Mouse (Mus musculus) kidney, embryonic 16.5 days (tissue): Measurements from ENCODE around the gene Ubxn6. TPM values are rescaled to one million over a fixed set of nuclear protein-coding genes. Genes with fewer than 3 reads are reported as not detected.
"Not testable (repeated sequence)": the region's sequence is repeated elsewhere in the genome, so short reads cannot be mapped to it uniquely, and the experiment has no call there.

Experiments
- ATAC-seq: fragments of 200-750 bp; cut with Nextera tagmentation; 2 replicates; pipeline ENCODE4 v1.8.0; 2017; ENCODE audit warnings: moderate TSS enrichment; ENCODE audit not compliant: low FRiP score, low TSS enrichment
- H3K27ac ChIP-seq: fragments of 300-500 bp; sonication (generic); 2 replicates; pipeline ENCODE4 v1.5.1; 2014; ENCODE audit warnings: low read length
- H3K27me3 ChIP-seq: fragments of 300-500 bp; sonication (generic); 2 replicates; pipeline ENCODE4 v1.6.1; 2014; ENCODE audit warnings: low read length, control low read depth, mixed read lengths; ENCODE audit not compliant: insufficient read depth
- H3K36me3 ChIP-seq: fragments of 300-500 bp; sonication (generic); 2 replicates; pipeline ENCODE4 v1.6.1; 2014; ENCODE audit warnings: low read length, control low read depth, mixed read lengths; ENCODE audit not compliant: insufficient read depth
- H3K4me1 ChIP-seq: fragments of 300-500 bp; sonication (generic); 2 replicates; pipeline ENCODE4 v1.6.1; 2014; ENCODE audit warnings: low read length, control low read depth, mixed read lengths; ENCODE audit not compliant: insufficient read depth
- H3K4me2 ChIP-seq: fragments of 300-500 bp; sonication (generic); replicated peaks from 2 replicates; pipeline ENCODE4 v1.6.1; 2014; ENCODE audit warnings: low read depth, low read length
- H3K4me3 ChIP-seq: fragments of 300-500 bp; sonication (generic); 2 replicates; pipeline ENCODE4 v1.5.1; 2014; ENCODE audit warnings: mild to moderate bottlenecking, low read length
- H3K9ac ChIP-seq: fragments of 300-500 bp; sonication (generic); replicated peaks from 2 replicates; pipeline ENCODE4 v1.6.1; 2014; ENCODE audit warnings: low read length
- H3K9me3 ChIP-seq: fragments of 300-500 bp; sonication (generic); 2 replicates; pipeline ENCODE4 v1.6.1; 2016; ENCODE audit warnings: low read length, control low read depth
- WGBS: fragments of 180-500 bp; shearing (Covaris S2); extraction: QIAGEN DNeasy Blood & Tissue Kit; methylation state at CpG from one replicate; pipeline ENCODE4 v1.1.7; 2014; 5-methylcytosine and 5-hydroxymethylcytosine counted together
- polyA plus RNA-seq: library from polyadenylated mRNA; unstranded; fragments of >200 nt; fragmentation: Nextera tagmentation; extraction: Ambion mirVana; gene quantifications from 2 replicates; pipeline ENCODE4 v1.2.1, GENCODE M21; 2015

Ubxn6 gene
- polyA plus RNA-seq, 1 experiment from 2014 or later = 46.2 TPM

DNA sequence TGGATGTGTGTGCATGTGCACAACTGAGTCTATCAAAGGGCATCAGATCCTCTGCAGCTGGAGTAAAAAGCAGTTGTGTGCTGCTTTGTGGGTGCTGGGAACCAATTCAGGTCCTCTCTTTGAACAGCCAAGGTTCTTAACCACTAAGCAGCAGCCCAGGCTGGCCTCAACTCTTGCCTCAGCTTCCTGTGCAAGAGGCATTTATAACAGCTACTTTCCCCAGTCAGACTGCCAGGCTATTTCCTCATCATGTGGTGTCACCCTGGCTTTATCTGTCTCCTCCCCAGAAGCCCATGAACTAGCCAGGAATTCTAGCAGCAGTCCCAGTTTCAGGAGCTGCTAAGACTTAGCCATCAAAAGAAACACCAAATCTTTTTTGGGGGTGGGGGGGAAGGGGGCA, 8.4 kb downstream of the Ubxn6 start:
- H3K27ac ChIP-seq = no peak overlapping the region
- H3K27me3 ChIP-seq = no peaks in the 10 kb centered on the region
- H3K36me3 ChIP-seq = peaks cover 92% of the 10 kb centered on the region
- H3K4me1 ChIP-seq = no peaks in the 10 kb centered on the region
- ATAC-seq = no peak
- no peak overlapping the region for H3K4me2 ChIP-seq
- H3K9ac ChIP-seq = no peak overlapping the region
- H3K9me3 ChIP-seq = no peaks in the 10 kb centered on the region
- no peak overlapping the region for H3K4me3 ChIP-seq

DNA sequence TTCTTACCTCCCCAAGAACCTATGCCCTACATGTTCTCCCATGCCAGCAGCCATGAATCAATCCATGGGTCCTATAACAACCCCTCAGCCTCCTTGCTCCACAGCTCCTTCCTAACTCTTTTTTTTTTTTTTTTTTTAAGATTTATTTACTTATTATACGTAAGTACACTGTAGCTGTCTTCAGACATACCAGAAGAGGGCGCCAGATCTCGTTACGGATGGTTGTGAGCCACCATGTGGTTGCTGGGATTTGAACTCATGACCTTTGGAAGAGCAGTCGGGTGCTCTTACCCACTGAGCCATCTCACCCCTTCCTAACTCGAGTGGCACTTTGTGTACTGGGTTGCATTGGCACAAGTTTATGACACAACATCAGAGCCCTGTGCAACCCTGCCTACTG, 9.1 kb downstream of the Ubxn6 start:
- 79% methylated on average over 6 of the region's 6 CpGs for WGBS
- not testable (repeated sequence) for H3K27ac ChIP-seq, H3K9ac ChIP-seq, H3K4me2 ChIP-seq, H3K4me1 ChIP-seq, H3K4me3 ChIP-seq, ATAC-seq, H3K27me3 ChIP-seq, H3K9me3 ChIP-seq
- peaks cover 92% of the 10 kb centered on the region for H3K36me3 ChIP-seq

DNA sequence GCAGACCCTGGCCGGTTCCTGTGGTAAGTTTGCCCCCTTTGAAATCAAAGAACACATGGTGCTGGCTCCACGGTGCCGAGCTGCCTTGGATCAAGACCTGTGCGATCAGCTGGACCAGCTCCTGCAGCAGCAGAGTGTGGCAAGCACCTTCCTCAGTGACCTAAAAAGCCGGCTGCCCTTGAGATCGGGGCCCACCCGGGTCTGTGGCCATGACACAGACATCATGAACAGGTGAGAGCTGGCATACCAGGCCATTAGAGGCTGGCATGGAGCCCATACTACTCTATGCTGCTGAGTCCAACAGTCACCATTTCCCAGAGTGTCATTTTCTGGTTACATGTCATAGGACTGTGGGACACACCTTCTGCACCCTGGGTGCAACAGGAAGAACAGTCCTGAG, 12.7 kb downstream of the Ubxn6 start:
- H3K9me3 ChIP-seq = no peaks in the 10 kb centered on the region
- H3K4me1 ChIP-seq = no peaks in the 10 kb centered on the region
- H3K4me2 ChIP-seq = no peak overlapping the region
- no peak for ATAC-seq
- no peak overlapping the region for H3K9ac ChIP-seq
- peaks cover 85% of the 10 kb centered on the region for H3K36me3 ChIP-seq
- 94% methylated on average over 7 of the region's 7 CpGs for WGBS
- no peak overlapping the region for H3K27ac ChIP-seq
- H3K27me3 ChIP-seq = no peaks in the 10 kb centered on the region
- H3K4me3 ChIP-seq = no peak overlapping the region

DNA sequence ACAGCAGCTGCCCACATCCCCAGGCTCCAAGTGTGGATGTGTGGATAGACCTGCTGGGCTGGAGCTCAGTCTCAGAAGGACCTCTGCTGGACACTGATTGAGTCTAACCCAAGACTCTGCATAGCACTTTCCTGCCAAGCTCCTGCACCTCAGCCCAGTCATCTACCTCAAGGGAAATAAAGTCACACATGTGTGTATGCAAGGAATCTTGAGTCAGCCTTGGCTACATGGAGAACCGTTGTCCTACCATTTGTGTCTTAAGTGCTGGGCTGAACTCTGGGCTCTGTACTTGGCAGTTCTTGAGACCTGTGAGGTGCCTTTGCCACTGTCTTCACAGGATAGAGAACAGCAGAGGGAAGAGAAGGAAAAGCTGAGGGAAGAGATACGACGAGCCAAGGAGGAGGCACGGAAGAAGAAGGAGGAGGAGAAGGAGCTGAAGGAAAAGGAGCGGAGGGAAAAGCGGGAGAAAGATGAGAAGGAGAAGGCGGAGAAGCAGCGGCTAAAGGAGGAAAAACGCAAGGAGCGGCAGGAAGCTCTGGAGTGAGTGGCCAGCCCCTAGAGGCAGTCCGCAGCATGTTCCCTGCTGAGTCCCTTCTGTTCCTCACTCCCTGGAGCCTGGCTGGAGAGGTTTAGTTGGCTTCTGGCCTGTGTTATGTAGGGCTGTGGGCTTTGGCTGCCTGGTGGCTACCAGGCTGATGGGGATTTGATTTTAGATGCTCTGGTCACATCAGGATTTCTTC, 17.3 kb downstream of the Ubxn6 start:
- Histone ChIP-seq H3K27me3 (no peaks in the 10 kb centered on the region), H3K9me3 (no peaks in the 10 kb centered on the region), H3K36me3 (peaks cover 67% of the 10 kb centered on the region), H3K9ac (no peak overlapping the region), H3K4me3 (no peak overlapping the region), H3K4me1 (no peaks in the 10 kb centered on the region), H3K4me2 (no peak overlapping the region), H3K27ac (no peak overlapping the region)
- ATAC-seq = no peak
- 84% methylated on average over 11 of the region's 11 CpGs for WGBS

DNA sequence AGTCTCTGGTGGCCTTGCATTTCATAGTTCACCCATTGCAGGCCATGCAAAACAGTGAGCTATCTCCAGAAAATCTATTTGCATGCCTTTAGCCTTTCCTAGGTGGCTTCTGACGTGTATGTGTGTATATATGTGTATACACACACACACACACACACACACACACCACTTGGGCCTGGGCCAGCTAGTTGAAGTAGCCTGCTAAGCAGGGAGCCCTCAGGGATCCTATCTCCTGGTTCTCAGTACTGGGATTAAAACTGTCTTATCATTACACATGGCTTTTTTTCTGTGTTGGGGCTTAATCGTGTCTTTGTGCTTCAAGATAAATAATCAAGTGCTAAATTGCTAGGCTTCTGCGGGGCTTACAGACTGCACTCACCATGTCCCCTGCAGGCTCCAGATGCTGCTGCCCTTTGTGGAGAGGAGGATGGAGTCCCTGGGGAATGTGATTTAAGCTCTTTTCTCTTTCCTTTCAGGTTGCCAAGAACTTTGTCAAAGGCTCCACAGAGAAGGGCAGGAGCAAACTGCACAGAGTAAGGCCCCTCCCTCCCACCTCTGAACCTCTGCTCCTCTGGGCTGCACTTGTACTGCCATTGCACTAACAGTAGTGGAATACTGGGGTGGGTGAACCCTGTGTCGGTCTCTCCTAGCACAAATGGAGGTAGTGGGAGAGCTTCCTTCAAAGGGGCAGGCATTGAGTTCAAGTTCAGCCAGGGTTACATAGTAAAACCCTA, 18.7 kb downstream of the Ubxn6 start:
- 71% methylated on average over 4 of the region's 4 CpGs for WGBS
- Histone ChIP-seq H3K4me3 (no peak overlapping the region), H3K27me3 (no peaks in the 10 kb centered on the region), H3K4me1 (no peaks in the 10 kb centered on the region), H3K36me3 (peaks cover 64% of the 10 kb centered on the region), H3K9ac (no peak overlapping the region), H3K27ac (no peak overlapping the region), H3K9me3 (no peaks in the 10 kb centered on the region), H3K4me2 (no peak overlapping the region)
- ATAC-seq = no peak

DNA sequence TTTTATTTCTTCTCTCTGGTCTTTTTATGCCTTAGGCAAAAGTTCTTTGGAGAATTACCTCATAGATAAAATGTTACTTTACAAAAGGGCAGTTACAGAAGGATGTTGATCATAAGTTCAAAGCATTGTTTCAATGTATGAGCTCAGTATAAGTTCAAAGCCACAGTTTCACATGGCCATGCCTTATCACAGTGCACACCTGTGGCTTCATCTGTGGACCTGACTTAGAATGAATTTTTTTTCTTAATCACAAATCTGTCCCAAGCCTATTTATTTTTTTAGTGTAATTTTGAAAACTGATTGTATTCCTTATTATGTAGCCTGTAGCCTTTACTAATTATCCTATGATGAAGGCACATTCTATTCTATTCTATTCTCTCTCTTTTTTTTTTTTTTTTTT, 19.9 kb downstream of the Ubxn6 start:
- H3K36me3 ChIP-seq = peaks cover 62% of the 10 kb centered on the region
- H3K9ac ChIP-seq = no peak overlapping the region

DNA sequence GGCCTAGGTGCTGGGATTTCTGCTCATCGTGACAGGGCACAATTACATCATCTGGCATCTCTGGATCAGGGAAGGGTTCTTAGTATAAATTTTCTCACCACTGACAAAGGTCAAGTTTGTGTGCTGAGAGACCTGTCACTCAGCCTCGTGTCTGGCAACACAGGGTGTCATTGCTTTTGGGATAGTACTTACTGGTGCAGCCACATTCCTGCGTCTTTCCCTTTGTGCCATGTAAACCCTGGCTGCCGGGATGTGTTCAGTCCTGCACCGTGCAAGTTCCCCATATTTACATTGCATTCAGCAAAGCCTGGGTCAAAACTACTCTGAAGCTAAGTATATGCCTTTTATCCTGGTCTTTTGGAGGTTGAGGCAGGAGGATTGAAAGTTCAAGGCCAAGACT, 23.5 kb downstream of the Ubxn6 start:
- peaks cover 54% of the 10 kb centered on the region for H3K36me3 ChIP-seq
- no peaks in the 10 kb centered on the region for H3K27me3 ChIP-seq
- 84% methylated on average over 5 of the region's 5 CpGs for WGBS

More for the DNA sequence above, 19.9 kb downstream of the Ubxn6 start:
- H3K27me3 ChIP-seq = no peaks in the 10 kb centered on the region
- no peaks in the 10 kb centered on the region for H3K9me3 ChIP-seq
- no peak for ATAC-seq
- no peaks in the 10 kb centered on the region for H3K4me1 ChIP-seq
- H3K27ac ChIP-seq = no peak overlapping the region
- no peak overlapping the region for H3K4me2 ChIP-seq
- H3K4me3 ChIP-seq = no peak overlapping the region

DNA sequence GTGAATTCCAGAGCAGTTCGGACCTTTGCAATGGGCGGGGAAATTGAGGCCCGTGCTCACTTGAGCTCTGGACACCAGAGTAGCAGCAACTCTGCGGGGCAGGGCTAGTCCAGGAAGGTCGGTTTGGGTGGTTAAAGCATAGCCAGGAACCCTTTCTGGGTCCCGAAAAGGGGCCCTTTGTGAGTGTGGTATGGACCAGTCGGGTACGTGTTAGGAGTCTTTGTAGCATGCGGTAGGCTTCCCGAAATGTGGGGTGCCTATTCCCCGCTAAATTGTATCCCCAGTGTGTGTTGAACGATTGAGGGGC, 34.0 kb downstream of the Ubxn6 start:
- peak overlapping the region; percentile 82 for H3K27ac ChIP-seq
- peaks cover 15% of the 10 kb centered on the region for H3K36me3 ChIP-seq
- no peak for ATAC-seq
- H3K4me2 ChIP-seq = peak overlapping the region; percentile 87
- H3K9me3 ChIP-seq = no peaks in the 10 kb centered on the region
- H3K4me3 ChIP-seq = peak overlapping the region; percentile 91
- peak overlapping the region; percentile 92 for H3K9ac ChIP-seq
- peaks cover 18% of the 10 kb centered on the region for H3K4me1 ChIP-seq
- no peaks in the 10 kb centered on the region for H3K27me3 ChIP-seq
- WGBS = 1% methylated on average over 12 of the region's 12 CpGs

More for the DNA sequence above, 23.5 kb downstream of the Ubxn6 start:
- Histone ChIP-seq H3K9ac (no peak overlapping the region), H3K4me1 (no peaks in the 10 kb centered on the region), H3K4me3 (no peak overlapping the region), H3K9me3 (no peaks in the 10 kb centered on the region), H3K4me2 (no peak overlapping the region), H3K27ac (no peak overlapping the region)
- ATAC-seq = no peak

DNA sequence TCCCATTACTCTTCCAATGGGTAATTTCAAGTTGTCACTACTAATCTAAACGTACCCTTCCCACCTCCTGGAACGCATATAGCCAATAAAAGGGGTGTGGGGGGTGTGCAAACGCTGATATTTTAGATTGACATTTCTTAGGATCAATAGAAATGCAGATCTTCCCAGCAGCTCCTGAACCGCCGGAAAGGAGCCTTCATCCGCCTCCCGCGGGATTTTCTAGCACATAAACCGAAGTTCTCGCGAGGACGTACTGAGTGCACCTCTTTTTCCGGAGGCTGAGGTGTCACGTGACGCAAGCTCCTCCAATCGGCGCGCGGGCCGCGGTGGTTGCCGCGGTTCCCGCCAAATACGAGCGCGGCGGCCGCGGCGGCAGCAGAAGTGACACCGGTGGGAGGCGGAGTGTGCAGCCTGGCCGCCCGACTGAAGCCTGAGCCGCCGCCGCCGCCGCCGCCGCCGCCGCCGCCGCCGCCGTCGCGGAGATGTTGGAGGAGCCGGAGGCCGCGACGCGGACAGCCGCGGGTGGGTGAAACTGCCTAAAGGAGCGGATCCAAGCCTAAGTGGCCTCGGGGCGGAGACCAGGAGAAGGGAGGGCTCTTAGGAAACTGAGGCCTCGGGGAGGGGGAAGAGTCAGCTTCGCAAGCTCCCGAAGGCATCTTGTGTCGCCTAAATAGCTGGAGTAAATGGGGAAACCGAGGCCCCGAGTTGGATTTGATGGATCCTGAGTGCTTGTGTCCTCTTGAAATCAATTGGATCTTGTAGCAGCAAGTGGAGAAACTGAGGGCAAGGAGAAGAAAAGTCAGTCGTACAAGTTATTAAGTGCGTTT, 34.6 kb downstream of the Ubxn6 start, which contains the start of gene Chaf1a:
Gene Chaf1a (plus strand): TSS at position 410 of the 827 bp plus-strand sequence.
- peak within 1 kb of the TSS; percentile 92 for H3K9ac ChIP-seq
- H3K4me2 ChIP-seq = peak within 1 kb of the TSS; percentile 87
- under 1% methylated on average over 68 of the region's 68 CpGs for WGBS
- H3K9me3 ChIP-seq = no peaks in the 10 kb centered on the region
- no peaks in the 10 kb centered on the region for H3K27me3 ChIP-seq
- peak; percentile 86 for ATAC-seq
- peak within 1 kb of the TSS; percentile 91 for H3K4me3 ChIP-seq
- peak within 1 kb of the TSS; percentile 82 for H3K27ac ChIP-seq
- peaks cover 13% of the 10 kb centered on the region for H3K36me3 ChIP-seq
- H3K4me1 ChIP-seq = peaks cover 22% of the 10 kb centered on the region
